Mouse (Mus musculus) thymus, adult 2 months (tissue): ENCODE data around the gene Erc1. TPM values are rescaled to one million over a fixed set of nuclear protein-coding genes. Genes with fewer than 3 reads are reported as not detected.

ENCODE experiments used
- DNase-seq: peaks from one replicate; pipeline ENCODE4 v3.0.0; 2021
- H3K27ac ChIP-seq: fragments of 200-500 bp; 2 replicates; pipeline ENCODE4 v1.5.1; 2012; ENCODE audit warnings: low read length, control low read depth; ENCODE audit not compliant: control insufficient read depth, insufficient read depth
- H3K27me3 ChIP-seq: fragments of 200-500 bp; 2 replicates; pipeline ENCODE4 v1.6.1; 2012; ENCODE audit warnings: mild to moderate bottlenecking, low read length, moderate library complexity, mixed read lengths; ENCODE audit not compliant: control insufficient read depth, insufficient read depth
- H3K36me3 ChIP-seq: fragments of 200-500 bp; 2 replicates; pipeline ENCODE4 v1.6.1; 2012; ENCODE audit warnings: mild to moderate bottlenecking, low read length, moderate library complexity; ENCODE audit not compliant: control insufficient read depth, insufficient read depth
- H3K4me1 ChIP-seq: fragments of 200-500 bp; replicated peaks from 2 replicates; pipeline ENCODE4 v1.6.1; 2012; ENCODE audit warnings: low read length; ENCODE audit not compliant: control insufficient read depth, insufficient read depth
- H3K4me3 ChIP-seq: fragments of 200-500 bp; 2 replicates; pipeline ENCODE4 v1.5.1; 2012; ENCODE audit warnings: mild to moderate bottlenecking, low read length, control low read depth, moderate library complexity; ENCODE audit not compliant: control insufficient read depth, insufficient read depth
- CTCF ChIP-seq: fragments of 200-500 bp; IDR thresholded peaks from 2 replicates; pipeline ENCODE4 v1.5.1; 2012; ENCODE audit warnings: mild to moderate bottlenecking, control low read depth, low read length, moderate library complexity, borderline replicate concordance; ENCODE audit not compliant: control insufficient read depth, poor library complexity, insufficient read depth; ENCODE audit errors: extremely low read depth
- POLR2A ChIP-seq: fragments of 200-500 bp; IDR thresholded peaks from 2 replicates; pipeline ENCODE4 v1.6.1; 2012; ENCODE audit warnings: mild to moderate bottlenecking, low read length, control low read depth, moderate library complexity; ENCODE audit not compliant: control insufficient read depth, poor library complexity, insufficient read depth; ENCODE audit errors: extremely low read depth
- WGBS: fragments of 180-500 bp; shearing (Covaris S2); methylation state at CpG from one replicate; pipeline ENCODE4 v1.1.7; 2018; 5-methylcytosine and 5-hydroxymethylcytosine counted together
- polyA plus RNA-seq: library from polyadenylated mRNA; depleted of rRNA; stranded (reverse); fragments of >200 nt; gene quantifications from 2 replicates; pipeline ENCODE4 v1.2.3, GENCODE M21; 2012

Gene Erc1
- polyA plus RNA-seq, 1 experiment, result 8.5 TPM

DNA sequence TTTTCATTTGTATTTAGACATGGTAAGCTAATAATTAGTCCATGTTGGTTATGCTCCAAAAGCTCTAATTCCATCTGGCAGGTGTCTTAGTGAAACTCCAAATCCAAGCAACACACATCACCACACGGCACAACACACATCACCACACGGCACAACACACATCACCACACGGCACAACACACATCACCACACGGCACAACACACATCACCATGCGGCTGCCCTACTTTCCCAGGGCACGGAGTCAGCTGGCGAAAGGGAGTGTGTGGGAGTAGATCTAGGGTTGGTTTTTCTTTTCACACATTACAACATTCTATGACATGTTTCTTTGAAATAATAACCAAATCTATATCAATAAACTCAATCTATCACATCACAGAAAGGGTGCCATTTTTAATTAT lies 173.2 kb downstream of the Erc1 start:
- Histone ChIP-seq H3K27ac (no peak overlapping the region), H3K4me1 (no peaks in the 10 kb centered on the region), H3K4me3 (no peak overlapping the region), H3K36me3 (no peaks in the 10 kb centered on the region), H3K27me3 (no peaks in the 10 kb centered on the region)
- WGBS, result 98% methylated on average over 7 of the region's 7 CpGs
- DNase-seq, result no peak
- TF ChIP-seq POLR2A (no peak), CTCF (no peak)

DNA sequence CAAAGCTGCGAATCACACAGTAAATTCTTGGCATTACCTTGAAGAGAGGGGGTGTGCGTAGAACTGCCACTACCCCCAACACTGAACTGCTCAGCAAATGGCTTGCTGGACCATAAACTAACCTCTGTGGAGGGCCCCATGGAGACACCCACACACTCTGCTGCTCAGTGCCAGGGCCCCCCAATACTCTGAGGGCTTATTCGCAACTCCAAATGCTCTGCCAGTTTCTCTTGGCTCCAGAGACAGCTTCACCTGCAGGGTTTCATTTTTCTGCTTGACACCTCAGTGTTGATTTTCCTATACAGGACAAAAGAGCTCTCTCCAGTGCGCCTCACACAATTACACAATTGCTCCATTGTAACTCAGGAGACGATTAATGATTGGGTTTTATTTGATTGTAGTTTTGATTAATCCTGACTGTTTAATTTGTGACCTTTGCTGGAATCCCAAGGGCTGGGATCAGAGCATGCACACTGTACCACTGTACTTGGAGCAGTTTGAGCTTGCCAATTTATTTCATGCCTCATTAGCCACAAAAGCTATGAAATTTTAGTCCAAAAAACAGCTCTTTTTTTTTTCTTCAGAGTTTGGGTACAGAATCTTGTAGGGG lies 173.7 kb downstream of the Erc1 start:
- Histone ChIP-seq H3K27ac (no peak overlapping the region), H3K4me3 (no peak overlapping the region), H3K27me3 (no peaks in the 10 kb centered on the region), H3K36me3 (no peaks in the 10 kb centered on the region), H3K4me1 (no peaks in the 10 kb centered on the region)
- WGBS, result 95% methylated on average over 5 of the region's 5 CpGs
- no peak for TF ChIP-seq CTCF
- TF ChIP-seq POLR2A, result no peak
- DNase-seq, result no peak

DNA sequence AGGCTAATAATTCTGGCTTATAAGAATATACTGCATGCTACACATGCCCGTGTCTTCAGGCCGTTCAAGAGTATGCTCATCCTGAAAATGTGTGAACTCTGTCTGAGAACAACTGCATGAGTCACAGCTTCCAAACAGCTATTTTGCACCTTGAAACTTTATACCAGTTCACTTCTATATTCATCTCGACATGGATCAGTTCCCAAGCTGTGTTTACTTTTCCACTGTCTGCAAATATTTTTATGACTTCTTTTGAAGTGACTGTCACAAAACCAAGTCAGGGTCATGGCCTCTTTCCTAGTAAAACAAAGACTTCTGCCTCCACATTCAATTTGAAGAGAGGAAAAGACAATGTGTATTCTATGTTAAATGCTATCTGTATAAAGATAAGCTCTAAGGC lies 178.2 kb downstream of the Erc1 start:
- no peak for DNase-seq
- H3K4me3 ChIP-seq, result no peak overlapping the region
- H3K27ac ChIP-seq, result no peak overlapping the region
- 0 out of 2 replicates have a peak, but pooled peaks cover 2% of the 10 kb centered on the region for H3K4me1 ChIP-seq
- TF ChIP-seq CTCF, result no peak
- no peak for TF ChIP-seq POLR2A
- 88% methylated on average over 3 of the region's 3 CpGs for WGBS
- H3K27me3 ChIP-seq, result no peaks in the 10 kb centered on the region
- H3K36me3 ChIP-seq, result no peaks in the 10 kb centered on the region

DNA sequence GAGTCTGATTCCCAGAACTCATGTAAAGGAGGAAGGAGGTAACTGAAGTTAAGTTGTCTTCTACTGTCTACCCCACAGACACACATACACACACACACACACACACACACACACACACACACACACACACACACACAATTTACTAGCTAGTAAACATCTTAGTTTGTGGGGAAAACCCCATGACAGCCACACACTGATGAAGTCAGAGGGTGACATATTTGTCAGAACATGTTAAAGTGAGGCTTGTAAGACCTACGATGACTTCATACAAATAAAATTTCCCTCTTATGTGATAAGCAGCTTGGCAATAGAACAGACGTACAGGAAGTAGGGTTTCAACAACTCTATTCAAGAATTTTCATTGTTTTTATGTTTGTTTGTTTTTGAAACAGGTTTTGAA lies 185.0 kb downstream of the Erc1 start:
- Histone ChIP-seq H3K27ac (no peak overlapping the region), H3K36me3 (no peaks in the 10 kb centered on the region), H3K4me3 (no peak overlapping the region), H3K27me3 (no peaks in the 10 kb centered on the region), H3K4me1 (peaks cover 2% of the 10 kb centered on the region; the same call in 1 of the 2 replicates)
- DNase-seq, result no peak
- TF ChIP-seq POLR2A (no peak), CTCF (no peak)
- 83% methylated on average over 2 of the region's 2 CpGs for WGBS

DNA sequence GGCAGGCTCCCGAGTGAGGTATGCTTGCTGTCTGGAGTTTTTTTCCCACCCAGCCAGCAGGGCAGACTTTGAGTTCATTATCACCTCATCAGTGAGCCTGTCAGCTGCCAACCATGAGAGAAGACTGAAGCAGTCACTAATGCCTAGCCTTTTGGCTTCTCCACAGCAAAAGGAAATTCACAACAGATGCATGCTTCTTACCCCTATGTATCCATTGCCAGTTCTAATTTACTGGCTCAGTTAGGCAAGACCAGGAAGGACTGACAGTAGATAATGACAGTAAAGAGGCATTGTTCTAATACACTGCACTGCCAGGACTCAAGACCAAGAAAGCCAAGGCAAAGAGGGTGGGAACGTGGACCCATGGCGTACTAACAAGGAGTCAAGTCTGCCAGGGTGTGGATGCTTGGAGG lies 186.9 kb downstream of the Erc1 start:
- Histone ChIP-seq H3K27me3 (no peaks in the 10 kb centered on the region), H3K4me3 (no peak overlapping the region), H3K36me3 (no peaks in the 10 kb centered on the region), H3K27ac (no peak overlapping the region), H3K4me1 (peaks cover 2% of the 10 kb centered on the region; the same call in 1 of the 2 replicates)
- TF ChIP-seq CTCF, result no peak
- no peak for TF ChIP-seq POLR2A
- DNase-seq, result no peak
- 95% methylated on average over 3 of the region's 3 CpGs for WGBS

DNA sequence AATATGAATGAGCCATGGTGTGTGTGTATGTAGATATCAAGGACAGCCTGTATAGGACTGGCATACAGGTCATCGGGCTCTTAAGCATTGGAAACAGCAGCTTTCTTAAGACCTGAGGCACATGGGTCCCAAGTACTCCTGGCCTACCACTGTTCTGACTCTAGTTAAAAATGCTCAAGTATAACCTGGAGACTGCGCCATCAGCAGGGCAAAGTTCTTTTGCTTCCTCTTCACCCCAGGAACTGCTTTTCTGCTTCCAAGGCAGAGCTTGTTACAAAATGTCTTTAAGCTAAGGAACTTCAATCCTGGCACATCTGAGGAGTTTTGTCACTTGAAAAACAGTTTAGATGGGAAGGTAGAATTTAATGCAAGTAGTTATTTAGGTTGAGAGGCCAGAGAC lies 189.5 kb downstream of the Erc1 start:
- Histone ChIP-seq H3K27me3 (no peaks in the 10 kb centered on the region), H3K4me3 (no peak overlapping the region), H3K27ac (no peak overlapping the region), H3K4me1 (no peaks in the 10 kb centered on the region), H3K36me3 (no peaks in the 10 kb centered on the region)
- no peak for TF ChIP-seq CTCF
- no peak for DNase-seq
- 100% methylated on average over 2 of the region's 2 CpGs for WGBS
